Mouse (Mus musculus): ENCODE measurements around the gene Mcf2l.

DNA sequence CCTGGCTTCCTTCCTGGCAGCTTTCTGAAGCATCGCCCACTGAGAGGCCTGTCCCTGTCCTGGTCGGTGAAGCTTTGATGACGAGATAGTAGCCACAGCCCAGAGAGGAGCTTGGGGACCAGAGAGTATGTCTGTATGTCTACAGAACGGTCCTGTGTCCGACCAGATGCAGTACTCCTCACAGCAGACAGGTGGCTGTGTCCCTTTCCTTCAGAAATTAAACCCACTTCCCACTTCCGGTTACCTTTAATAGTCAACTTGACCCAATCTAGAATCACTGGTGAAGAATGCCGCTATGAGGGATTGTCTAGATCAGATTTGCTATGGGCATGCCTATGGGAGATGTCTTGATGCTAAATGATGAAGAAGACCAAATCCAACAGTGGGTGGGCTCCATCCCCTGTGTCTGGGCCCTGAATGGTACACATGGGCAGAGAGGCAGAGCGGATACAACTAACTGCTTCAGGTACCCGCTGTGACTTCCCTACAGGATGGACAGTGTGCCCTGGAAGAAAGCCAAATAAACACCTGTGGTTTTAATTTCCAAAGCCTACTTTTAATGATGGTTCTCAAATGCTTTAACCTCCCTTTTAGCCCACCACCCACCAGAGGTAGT, 22.0 kb downstream of the Mcf2l start:
- TF ChIP-seq CTCF (IDR thresholded peaks at IDR 0.05; ENCODE audit: borderline replicate concordance, control insufficient read depth, extremely low read depth, insufficient read depth, low read length, poor library complexity) = no peak
- no peak for TF ChIP-seq POLR2A (IDR thresholded peaks at IDR 0.05; ENCODE audit: control insufficient read depth, extremely low read depth, insufficient read depth, low read length, poor library complexity)

Data from thymus, adult 2 months (tissue).